Mouse (Mus musculus) neural tube, embryonic 13.5 days (tissue): ENCODE measurements at regions not wholly inside any gene's neighbourhood (a gene's known extent, or its start where the extent isn't known, plus 50 kb on each side); places are given as distances from the start of the nearest gene placed in this dataset.

Experiments used
- ATAC-seq: fragments of 200-750 bp; cut with Nextera tagmentation; 2 replicates; pipeline ENCODE4 v1.8.0; 2017; ENCODE audit warnings: low read depth, mild to moderate bottlenecking, moderate TSS enrichment, moderate library complexity
- H3K27ac ChIP-seq: fragments of 300-500 bp; sonication (generic); replicated peaks from 2 replicates; pipeline ENCODE4 v1.5.1; 2015; ENCODE audit warnings: moderate library complexity, mild to moderate bottlenecking, inconsistent platforms
- H3K27me3 ChIP-seq: fragments of 300-500 bp; sonication (generic); 2 replicates; pipeline ENCODE4 v1.6.1; 2015; ENCODE audit warnings: mild to moderate bottlenecking, inconsistent platforms
- H3K36me3 ChIP-seq: fragments of 300-500 bp; sonication (generic); 2 replicates; pipeline ENCODE4 v1.6.1; 2015; ENCODE audit warnings: mild to moderate bottlenecking, inconsistent platforms
- H3K4me1 ChIP-seq: fragments of 300-500 bp; sonication (generic); replicated peaks from 2 replicates; pipeline ENCODE4 v1.6.1; 2015; ENCODE audit warnings: inconsistent platforms
- H3K4me2 ChIP-seq: fragments of 300-500 bp; sonication (generic); 2 replicates; pipeline ENCODE4 v1.6.1; 2015; ENCODE audit warnings: inconsistent platforms, mild to moderate bottlenecking, moderate library complexity
- H3K4me3 ChIP-seq: fragments of 300-500 bp; sonication (generic); 2 replicates; pipeline ENCODE4 v1.5.1; 2015; ENCODE audit warnings: mild to moderate bottlenecking, inconsistent platforms
- H3K9ac ChIP-seq: fragments of 300-500 bp; sonication (generic); 2 replicates; pipeline ENCODE4 v1.6.1; 2015; ENCODE audit warnings: moderate library complexity, mild to moderate bottlenecking, inconsistent platforms
- H3K9me3 ChIP-seq: fragments of 300-500 bp; sonication (generic); 2 replicates; pipeline ENCODE4 v1.6.1; 2016; ENCODE audit warnings: inconsistent platforms
- WGBS: fragments of 180-500 bp; shearing (Covaris S2); methylation state at CpG from one replicate; pipeline ENCODE4 v1.1.7; 2015; 5-methylcytosine and 5-hydroxymethylcytosine counted together

DNA sequence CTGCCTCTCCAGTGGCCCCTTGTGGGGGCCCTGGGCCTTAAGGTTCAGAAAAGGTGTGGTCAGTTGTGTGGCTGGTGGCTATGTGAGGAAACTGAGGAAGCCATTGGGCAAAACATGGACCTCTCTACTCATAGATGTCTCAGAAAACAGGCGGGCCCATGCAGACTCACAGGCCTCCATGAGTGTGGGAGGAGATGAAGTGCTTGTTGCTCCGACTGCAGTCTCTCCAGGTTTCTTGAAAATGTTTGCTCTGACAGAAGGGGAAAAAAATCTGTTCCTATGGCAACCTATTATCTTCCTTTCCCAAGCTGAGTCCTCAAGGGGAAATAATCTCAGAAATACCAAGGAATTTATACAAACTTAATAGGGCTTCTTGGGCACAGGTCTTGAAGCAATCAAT is 95.3 kb upstream of the Ywhaq start:
- no peak overlapping the region for H3K4me2 ChIP-seq
- no peaks in the 10 kb centered on the region for H3K36me3 ChIP-seq
- H3K27me3 ChIP-seq, result no peaks in the 10 kb centered on the region
- H3K4me1 ChIP-seq, result peaks cover 12% of the 10 kb centered on the region
- no peak overlapping the region for H3K4me3 ChIP-seq
- peaks cover 12% of the 10 kb centered on the region; the same call in 1 of the 2 replicates for H3K9me3 ChIP-seq
- WGBS, result 80% methylated on average over 2 of the region's 2 CpGs
- ATAC-seq, result no peak
- H3K9ac ChIP-seq, result no peak overlapping the region
- H3K27ac ChIP-seq, result no peak overlapping the region

DNA sequence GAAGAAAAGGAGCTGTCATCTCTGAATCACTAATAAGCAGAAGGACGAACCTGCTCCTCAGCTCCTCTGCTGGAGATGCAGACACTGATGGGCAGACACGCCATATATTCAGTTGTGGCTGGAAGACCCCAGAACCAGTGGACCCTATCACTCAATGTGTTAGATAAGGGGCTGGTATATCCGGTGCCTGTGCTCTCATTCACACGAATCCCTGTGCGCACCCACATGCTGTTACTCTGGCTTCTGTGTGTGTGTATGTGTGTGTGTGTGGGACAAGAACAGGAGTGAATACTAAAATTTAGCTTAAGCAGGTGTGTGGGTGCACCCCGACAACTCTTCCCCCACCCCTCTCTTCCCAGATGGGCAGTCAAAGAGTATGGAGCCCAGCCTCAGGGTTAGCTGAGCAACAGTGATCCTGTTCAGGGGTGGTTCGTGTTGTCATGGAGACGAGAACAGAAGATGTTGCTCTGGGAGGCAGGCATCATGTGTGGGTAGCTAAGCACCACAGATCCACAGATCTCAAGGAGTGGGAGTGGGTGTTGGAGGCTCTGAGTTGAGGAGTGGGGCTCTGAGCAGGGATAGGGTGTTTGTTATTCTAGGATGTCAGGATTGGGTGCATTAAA is 93.7 kb upstream of the Ywhaq start:
- Histone ChIP-seq H3K36me3 (no peaks in the 10 kb centered on the region), H3K9ac (no peak overlapping the region), H3K4me1 (peaks cover 13% of the 10 kb centered on the region), H3K27ac (0 out of 2 replicates have a peak overlapping the region, but pooled peaks have one; percentile 18), H3K27me3 (no peaks in the 10 kb centered on the region), H3K4me2 (no peak overlapping the region), H3K9me3 (no peaks in the 10 kb centered on the region), H3K4me3 (no peak overlapping the region)
- peak; percentile 37; the same call in 1 of the 2 replicates for ATAC-seq
- 80% methylated on average over 8 of the region's 8 CpGs for WGBS

DNA sequence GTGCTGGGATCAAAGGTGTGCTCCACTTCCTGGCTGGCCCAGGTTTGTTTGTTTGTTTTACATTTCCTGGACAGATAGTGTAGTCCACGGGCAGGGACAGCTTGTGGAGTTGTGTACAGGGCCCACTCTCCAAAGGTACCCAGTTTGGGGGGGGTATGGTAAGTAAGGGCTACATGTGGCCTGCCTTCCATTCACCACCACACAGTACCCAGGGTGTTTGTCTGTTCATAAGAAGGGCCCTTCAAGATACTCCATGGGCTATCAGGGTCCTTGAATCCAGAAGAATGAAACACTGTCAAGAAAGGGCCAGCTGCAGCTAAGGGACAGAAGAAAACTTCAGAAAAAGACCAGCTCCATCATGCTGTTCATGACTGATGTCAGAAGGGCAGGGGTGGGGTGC is 89.6 kb upstream of the Ywhaq start:
- WGBS, result 77% methylated on average over 1 of the region's 1 CpGs
- Histone ChIP-seq H3K9ac (no peak overlapping the region), H3K27ac (no peak overlapping the region)

DNA sequence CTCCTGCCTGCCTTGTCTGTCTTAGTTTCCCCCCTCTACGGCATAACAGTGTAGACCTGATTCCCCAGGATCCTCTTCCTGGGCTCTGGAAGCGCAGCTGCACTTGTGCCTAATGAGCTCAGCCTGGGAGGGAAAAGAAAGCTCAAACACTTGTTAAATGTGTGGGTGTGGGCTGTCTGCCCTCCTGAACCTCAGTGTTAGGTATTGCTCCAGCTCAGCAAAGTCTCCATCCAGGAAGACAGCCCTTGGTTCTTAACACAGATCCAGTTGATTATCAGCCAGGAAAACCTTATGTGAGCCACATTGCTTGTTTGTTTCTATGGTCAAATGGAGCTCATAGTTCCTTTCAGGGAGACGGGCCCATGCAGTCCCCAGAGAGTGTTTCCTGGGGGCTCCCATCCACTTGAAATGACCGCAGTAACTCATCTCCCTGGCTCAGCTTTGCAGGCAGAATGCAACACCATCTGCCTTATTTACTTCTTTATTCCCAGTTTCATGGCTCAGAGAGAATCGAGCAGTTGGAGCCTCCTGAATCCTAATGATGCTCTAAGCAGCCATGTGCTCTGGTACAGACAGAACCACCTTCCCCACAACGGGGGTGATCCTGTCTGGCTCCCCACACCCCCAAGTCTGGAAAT is 88.4 kb upstream of the Ywhaq start:
- Histone ChIP-seq H3K4me1 (peaks cover 19% of the 10 kb centered on the region), H3K27ac (peak overlapping the region; percentile 49), H3K9ac (no peak overlapping the region), H3K36me3 (no peaks in the 10 kb centered on the region), H3K27me3 (no peaks in the 10 kb centered on the region), H3K9me3 (no peaks in the 10 kb centered on the region), H3K4me3 (no peak overlapping the region), H3K4me2 (no peak overlapping the region)
- peak; percentile 45; the same call in 1 of the 2 replicates for ATAC-seq
- WGBS, result 48% methylated on average over 6 of the region's 6 CpGs

More for the DNA sequence above, 89.6 kb upstream of the Ywhaq start:
- Histone ChIP-seq H3K4me1 (peaks cover 24% of the 10 kb centered on the region), H3K9me3 (no peaks in the 10 kb centered on the region), H3K4me2 (no peak overlapping the region), H3K4me3 (no peak overlapping the region), H3K27me3 (no peaks in the 10 kb centered on the region), H3K36me3 (no peaks in the 10 kb centered on the region)
- no peak for ATAC-seq

DNA sequence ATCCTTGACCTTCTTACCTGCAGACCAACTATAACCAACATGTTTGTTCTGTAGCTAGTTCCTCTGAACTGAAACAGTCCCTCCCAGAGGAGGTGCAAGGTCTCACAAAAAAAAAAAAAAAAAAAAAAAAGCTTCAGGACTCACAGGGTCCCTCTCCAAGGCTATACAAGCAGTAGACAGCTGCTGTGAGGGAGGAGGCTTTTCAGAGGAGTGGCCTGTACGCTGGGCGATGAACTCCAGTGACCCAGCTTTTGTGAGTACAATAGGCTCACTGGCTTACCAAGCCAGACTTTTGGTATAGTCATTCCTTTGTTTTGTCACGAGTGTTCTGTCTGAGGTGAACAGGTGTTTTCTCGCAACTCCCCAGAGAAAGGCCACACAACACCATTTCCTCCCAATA is 85.8 kb upstream of the Ywhaq start:
- Histone ChIP-seq H3K9ac (no peak overlapping the region), H3K27ac (no peak overlapping the region), H3K4me2 (no peak overlapping the region), H3K36me3 (no peaks in the 10 kb centered on the region), H3K27me3 (no peaks in the 10 kb centered on the region), H3K4me3 (no peak overlapping the region), H3K9me3 (no peaks in the 10 kb centered on the region), H3K4me1 (peaks cover 12% of the 10 kb centered on the region; the same call in 1 of the 2 replicates)
- no peak for ATAC-seq
- 52% methylated on average over 4 of the region's 4 CpGs for WGBS

DNA sequence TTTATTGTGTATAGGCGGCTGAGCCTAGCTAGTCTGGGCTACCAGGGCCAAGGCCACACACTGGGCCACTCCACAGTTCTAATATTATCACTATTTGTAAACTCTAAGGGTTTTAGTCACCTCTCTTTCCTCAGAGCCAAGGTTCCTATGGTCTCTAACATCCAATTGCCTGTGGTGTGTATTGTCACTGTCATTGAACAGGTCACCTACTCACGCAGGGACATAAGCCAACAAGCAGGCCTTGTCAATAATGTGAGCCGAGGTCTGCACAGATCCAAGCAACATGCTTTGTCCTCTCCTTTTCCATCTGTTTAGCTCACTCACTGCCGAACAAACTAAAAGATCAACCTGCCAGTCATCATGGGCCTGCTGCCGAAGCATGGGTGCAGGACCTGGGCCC is 79.5 kb upstream of the Ywhaq start:
- H3K4me3 ChIP-seq, result no peak overlapping the region

DNA sequence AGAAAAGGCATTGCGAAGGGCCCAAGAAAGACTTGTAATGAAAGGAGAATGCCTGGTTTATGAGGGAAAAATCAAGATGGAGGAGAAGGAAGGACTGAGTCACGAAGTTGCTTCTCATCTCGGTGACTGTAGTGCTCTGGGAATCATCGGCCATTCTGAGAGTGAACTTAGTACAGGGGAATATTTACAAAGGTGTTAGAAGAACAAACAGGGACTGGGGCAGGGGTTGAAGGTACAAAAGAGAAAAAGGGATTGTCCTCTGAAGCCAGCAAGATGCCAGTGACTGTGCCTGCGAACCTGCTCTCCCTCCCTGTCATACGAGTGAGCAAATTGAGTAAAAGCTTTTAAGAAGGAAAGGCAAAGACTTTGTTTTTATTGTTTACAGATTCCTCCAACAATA is 78.1 kb upstream of the Ywhaq start:
- no peak overlapping the region for H3K4me2 ChIP-seq
- no peaks in the 10 kb centered on the region; the same call in 1 of the 2 replicates for H3K9me3 ChIP-seq
- no peak for ATAC-seq
- H3K27ac ChIP-seq, result no peak overlapping the region
- H3K4me1 ChIP-seq, result peaks cover 5% of the 10 kb centered on the region; the same call in 1 of the 2 replicates
- WGBS, result 91% methylated on average over 6 of the region's 6 CpGs
- H3K36me3 ChIP-seq, result no peaks in the 10 kb centered on the region
- no peak overlapping the region for H3K9ac ChIP-seq
- H3K27me3 ChIP-seq, result no peaks in the 10 kb centered on the region
- no peak overlapping the region for H3K4me3 ChIP-seq

More for the DNA sequence above, 79.5 kb upstream of the Ywhaq start:
- WGBS, result 77% methylated on average over 5 of the region's 5 CpGs
- H3K4me2 ChIP-seq, result no peak overlapping the region
- H3K4me1 ChIP-seq, result peaks cover 5% of the 10 kb centered on the region; the same call in 1 of the 2 replicates
- no peaks in the 10 kb centered on the region; the same call in 1 of the 2 replicates for H3K9me3 ChIP-seq
- H3K27ac ChIP-seq, result no peak overlapping the region
- ATAC-seq, result no peak
- H3K36me3 ChIP-seq, result no peaks in the 10 kb centered on the region
- H3K27me3 ChIP-seq, result no peaks in the 10 kb centered on the region
- no peak overlapping the region for H3K9ac ChIP-seq

DNA sequence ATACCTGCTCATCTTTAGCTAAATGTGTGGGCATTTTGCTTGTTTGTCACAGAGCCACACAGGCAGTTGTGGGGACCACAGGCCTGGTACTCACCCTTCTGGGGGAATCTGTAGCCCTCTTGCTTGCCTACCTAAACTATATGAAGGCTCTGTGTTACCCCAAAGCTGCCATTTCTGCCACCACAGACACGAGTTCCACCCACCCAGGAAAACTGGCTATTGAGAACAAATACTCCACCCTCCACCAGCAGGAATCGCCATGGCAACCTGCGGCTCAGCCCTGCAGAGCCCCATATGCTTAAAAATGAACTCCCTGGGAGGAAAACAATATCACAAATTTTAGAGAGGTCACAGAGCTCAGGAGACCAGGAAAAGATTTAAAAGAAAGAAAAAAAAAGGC is 76.0 kb upstream of the Ywhaq start:
- Histone ChIP-seq H3K4me3 (no peak overlapping the region), H3K36me3 (no peaks in the 10 kb centered on the region), H3K4me2 (no peak overlapping the region), H3K9ac (no peak overlapping the region), H3K4me1 (peaks cover 5% of the 10 kb centered on the region; the same call in 1 of the 2 replicates), H3K27ac (no peak overlapping the region), H3K9me3 (no peaks in the 10 kb centered on the region; the same call in 1 of the 2 replicates), H3K27me3 (no peaks in the 10 kb centered on the region)
- no peak for ATAC-seq
- 37% methylated on average over 3 of the region's 3 CpGs for WGBS

DNA sequence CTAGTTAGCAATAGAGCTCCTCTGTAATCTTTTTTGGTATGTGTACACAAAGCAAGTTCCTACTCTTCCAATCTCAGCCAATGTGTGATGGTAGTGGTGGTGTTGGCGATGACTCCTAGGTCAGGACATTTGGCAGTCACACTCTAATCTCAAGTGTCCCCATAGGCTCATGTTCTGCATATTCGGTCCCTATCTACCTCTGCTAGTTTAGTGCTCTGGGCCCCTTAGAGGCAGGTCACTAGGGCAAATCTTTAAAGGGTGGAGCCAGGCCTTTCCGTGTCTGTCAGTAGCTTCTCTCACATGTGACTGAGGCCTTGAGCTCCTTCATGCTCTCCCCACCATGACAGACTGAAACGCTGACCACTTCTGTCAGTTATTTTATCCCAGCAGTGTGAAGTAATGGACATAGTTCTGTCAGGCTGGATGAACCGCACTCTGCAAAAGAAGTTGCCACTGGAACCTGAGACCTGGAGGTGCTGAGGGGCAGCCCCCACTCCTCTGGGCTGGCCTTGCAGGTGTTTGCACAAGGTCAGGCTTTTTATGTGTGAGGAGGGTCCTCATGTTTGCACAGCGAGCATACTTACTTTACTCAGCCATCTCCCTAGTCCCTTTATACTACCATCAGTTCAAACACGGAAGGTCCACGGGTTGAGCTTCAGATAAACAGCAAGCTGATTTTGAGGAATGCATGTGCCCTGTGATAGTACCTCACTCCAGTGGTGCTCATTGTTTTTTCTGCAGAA is 75.3 kb upstream of the Ywhaq start:
- no peak overlapping the region for H3K27ac ChIP-seq
- H3K9ac ChIP-seq, result no peak overlapping the region
- H3K27me3 ChIP-seq, result no peaks in the 10 kb centered on the region
- no peak for ATAC-seq
- H3K9me3 ChIP-seq, result no peaks in the 10 kb centered on the region; the same call in 1 of the 2 replicates
- H3K4me1 ChIP-seq, result peaks cover 5% of the 10 kb centered on the region; the same call in 1 of the 2 replicates
- no peaks in the 10 kb centered on the region for H3K36me3 ChIP-seq
- H3K4me3 ChIP-seq, result no peak overlapping the region
- 86% methylated on average over 8 of the region's 8 CpGs for WGBS
- H3K4me2 ChIP-seq, result no peak overlapping the region

DNA sequence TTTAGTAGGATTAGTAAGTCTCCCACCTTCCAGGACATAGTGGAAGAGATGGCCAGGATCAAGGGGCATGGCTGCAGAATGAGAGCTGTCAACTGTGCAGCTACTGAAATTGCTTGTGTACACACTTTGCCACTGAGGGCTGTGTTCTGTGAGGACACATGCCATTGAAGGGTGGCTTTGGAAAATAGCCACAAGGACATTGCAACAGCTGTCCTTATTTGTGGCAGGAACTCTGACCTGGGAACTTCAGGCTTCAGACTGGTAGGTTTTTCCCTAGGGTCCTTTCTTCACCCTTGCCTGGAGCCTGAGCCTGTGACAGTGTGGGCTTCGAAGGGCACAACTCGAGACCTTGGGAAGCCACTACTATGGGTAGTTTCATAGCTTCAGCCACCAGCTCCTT is 64.2 kb upstream of the Ywhaq start:
- no peak overlapping the region for H3K4me3 ChIP-seq
- H3K27ac ChIP-seq, result no peak overlapping the region
- no peak overlapping the region for H3K9ac ChIP-seq
- H3K36me3 ChIP-seq, result no peaks in the 10 kb centered on the region
- no peaks in the 10 kb centered on the region for H3K4me1 ChIP-seq
- no peak overlapping the region for H3K4me2 ChIP-seq
- 82% methylated on average over 2 of the region's 2 CpGs for WGBS
- H3K27me3 ChIP-seq, result no peaks in the 10 kb centered on the region
- H3K9me3 ChIP-seq, result no peaks in the 10 kb centered on the region
- no peak for ATAC-seq

DNA sequence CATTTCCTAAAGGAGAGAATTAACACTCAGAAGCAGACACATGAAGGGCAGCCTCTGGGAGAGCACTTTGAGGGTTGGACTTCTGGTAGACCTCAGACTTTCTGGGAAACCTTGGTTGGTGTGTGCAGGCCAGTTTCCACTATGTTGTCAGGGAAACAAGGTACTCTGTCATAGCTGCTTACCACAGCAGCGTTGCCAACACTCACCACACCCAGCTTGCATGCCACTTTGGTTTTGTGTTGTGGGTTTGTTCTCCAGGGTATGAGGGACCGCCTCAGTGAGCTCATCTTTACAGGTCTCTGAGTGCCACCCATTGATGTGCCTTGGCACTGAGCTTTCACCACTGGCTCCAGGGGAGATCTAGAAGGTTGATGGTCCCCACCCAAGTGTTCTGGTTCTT is 62.8 kb upstream of the Ywhaq start:
- H3K27me3 ChIP-seq, result no peaks in the 10 kb centered on the region
- WGBS, result 77% methylated on average over 2 of the region's 2 CpGs
- ATAC-seq, result no peak
- H3K9ac ChIP-seq, result no peak overlapping the region
- no peaks in the 10 kb centered on the region for H3K9me3 ChIP-seq
- no peaks in the 10 kb centered on the region for H3K36me3 ChIP-seq
- no peak overlapping the region for H3K27ac ChIP-seq
- no peaks in the 10 kb centered on the region for H3K4me1 ChIP-seq
- no peak overlapping the region for H3K4me3 ChIP-seq
- H3K4me2 ChIP-seq, result no peak overlapping the region

DNA sequence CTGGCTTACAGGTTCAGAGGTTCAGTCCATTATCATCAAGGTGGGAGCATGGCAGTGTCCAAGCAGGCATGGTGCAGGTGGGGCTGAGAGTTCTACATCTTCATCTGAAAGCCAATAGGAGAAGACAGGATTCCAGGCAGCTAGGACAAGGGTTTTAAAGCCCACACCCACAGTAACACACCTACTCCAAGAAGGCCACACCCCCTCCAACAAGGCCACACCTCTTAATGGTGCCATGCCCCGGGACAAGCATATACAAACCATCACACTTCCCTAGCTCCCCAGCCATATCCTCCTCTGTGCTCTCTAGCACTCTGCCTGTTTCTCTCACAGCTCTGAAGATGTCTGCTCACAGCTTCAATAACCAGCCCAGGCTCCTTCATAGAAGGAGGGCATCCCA is 61.8 kb upstream of the Ywhaq start:
- Histone ChIP-seq H3K27ac (no peak overlapping the region), H3K4me3 (no peak overlapping the region), H3K4me1 (no peaks in the 10 kb centered on the region), H3K9me3 (no peaks in the 10 kb centered on the region), H3K4me2 (no peak overlapping the region), H3K36me3 (no peaks in the 10 kb centered on the region), H3K27me3 (no peaks in the 10 kb centered on the region), H3K9ac (no peak overlapping the region)
- WGBS, result 50% methylated on average over 1 of the region's 1 CpGs
- ATAC-seq, result no peak
